Mouse (Mus musculus): Measurements from ENCODE around the gene Jpt1. TPM values are rescaled to one million over a fixed set of nuclear protein-coding genes. Genes with fewer than 3 reads are reported as not detected.
A peak's percentile ranks its signal among the peaks of the same experiment; 100 is the strongest.

The Jpt1 gene
- polyA plus RNA-seq, 1 experiment from 2014 or later, result 371 TPM

DNA sequence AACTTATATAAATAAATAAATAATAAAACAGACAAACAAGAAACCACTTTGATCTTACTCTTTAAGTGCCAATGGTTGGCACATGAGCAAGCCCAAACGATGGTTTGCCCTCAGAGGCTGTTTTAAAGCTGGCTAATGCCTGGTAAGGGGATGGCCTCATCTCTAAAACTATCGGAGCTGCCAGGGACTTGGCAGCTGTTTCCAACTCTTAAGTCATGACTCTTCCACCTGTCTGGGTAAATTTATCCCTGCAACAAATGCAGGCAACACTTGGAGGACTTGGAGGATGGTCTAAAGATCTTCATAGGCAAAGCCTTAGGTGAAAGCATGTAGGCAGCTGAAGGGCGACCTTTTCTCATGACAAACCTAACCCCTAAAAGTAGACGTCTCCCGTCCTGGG is 2.8 kb upstream of the Jpt1 start:
- Histone ChIP-seq H3K4me3 (ENCODE audit: low read depth, low read length) (no peak overlapping the region), H3K9me3 (ENCODE audit: control insufficient read depth, low read length) (no peaks in the 10 kb centered on the region), H3K4me1 (replicated peaks; ENCODE audit: control insufficient read depth, insufficient read depth) (peaks cover 4% of the 10 kb centered on the region; the same call in 1 of the 2 replicates), H3K9ac (ENCODE audit: low read length) (no peak overlapping the region), H3K27me3 (ENCODE audit: control insufficient read depth, insufficient read depth, low read length) (no peaks in the 10 kb centered on the region), H3K4me2 (replicated peaks; ENCODE audit: low read depth) (no peak overlapping the region), H3K27ac (replicated peaks) (no peak overlapping the region), H3K36me3 (ENCODE audit: control insufficient read depth, insufficient read depth, low read length) (no peaks in the 10 kb centered on the region)
- DNase-seq (ENCODE audit: low spot score) (no peak), ATAC-seq (ENCODE audit: low FRiP score, low TSS enrichment) (no peak)
- WGBS, result 84% methylated on average over 5 of the region's 5 CpGs
- TF ChIP-seq CTCF (IDR thresholded peaks at IDR 0.05; ENCODE audit: low read depth) (no peak), EP300 (optimal IDR thresholded peaks at IDR 0.05) (no peak)

DNA sequence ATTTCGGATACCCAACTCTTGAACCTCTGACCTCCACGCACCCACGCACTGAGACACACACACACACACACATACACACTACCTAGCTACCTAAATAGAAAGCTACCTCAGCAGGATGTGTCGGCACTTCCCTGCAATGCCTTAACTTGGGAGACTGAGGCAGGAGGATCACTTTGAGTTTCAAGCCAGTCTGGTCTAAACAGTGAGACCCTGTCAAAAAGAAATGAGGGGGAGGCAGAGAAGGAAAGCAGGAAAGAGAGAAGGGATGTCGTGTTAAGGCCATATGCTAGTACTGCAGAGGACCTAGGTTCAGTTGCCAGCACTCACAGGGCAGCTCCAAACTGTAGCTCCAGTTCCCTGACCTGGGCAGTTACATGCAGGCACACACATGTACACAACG is 834 bp upstream of the Jpt1 start:
- ATAC-seq (ENCODE audit: low FRiP score, low TSS enrichment), result no peak
- no peaks in the 10 kb centered on the region for H3K36me3 ChIP-seq (ENCODE audit: control insufficient read depth, insufficient read depth, low read length)
- no peak for TF ChIP-seq EP300 (optimal IDR thresholded peaks at IDR 0.05)
- TF ChIP-seq CTCF (IDR thresholded peaks at IDR 0.05; ENCODE audit: low read depth), result no peak
- no peaks in the 10 kb centered on the region for H3K27me3 ChIP-seq (ENCODE audit: control insufficient read depth, insufficient read depth, low read length)
- no peak overlapping the region for H3K9ac ChIP-seq (ENCODE audit: low read length)
- H3K4me2 ChIP-seq (replicated peaks; ENCODE audit: low read depth), result no peak overlapping the region
- H3K9me3 ChIP-seq (ENCODE audit: control insufficient read depth, low read length), result no peaks in the 10 kb centered on the region
- no peak overlapping the region for H3K27ac ChIP-seq (replicated peaks)
- peaks cover 12% of the 10 kb centered on the region for H3K4me1 ChIP-seq (replicated peaks; ENCODE audit: control insufficient read depth, insufficient read depth)
- WGBS, result 64% methylated on average over 6 of the region's 6 CpGs
- no peak for DNase-seq (ENCODE audit: low spot score)
- H3K4me3 ChIP-seq (ENCODE audit: low read depth, low read length), result no peak overlapping the region

DNA sequence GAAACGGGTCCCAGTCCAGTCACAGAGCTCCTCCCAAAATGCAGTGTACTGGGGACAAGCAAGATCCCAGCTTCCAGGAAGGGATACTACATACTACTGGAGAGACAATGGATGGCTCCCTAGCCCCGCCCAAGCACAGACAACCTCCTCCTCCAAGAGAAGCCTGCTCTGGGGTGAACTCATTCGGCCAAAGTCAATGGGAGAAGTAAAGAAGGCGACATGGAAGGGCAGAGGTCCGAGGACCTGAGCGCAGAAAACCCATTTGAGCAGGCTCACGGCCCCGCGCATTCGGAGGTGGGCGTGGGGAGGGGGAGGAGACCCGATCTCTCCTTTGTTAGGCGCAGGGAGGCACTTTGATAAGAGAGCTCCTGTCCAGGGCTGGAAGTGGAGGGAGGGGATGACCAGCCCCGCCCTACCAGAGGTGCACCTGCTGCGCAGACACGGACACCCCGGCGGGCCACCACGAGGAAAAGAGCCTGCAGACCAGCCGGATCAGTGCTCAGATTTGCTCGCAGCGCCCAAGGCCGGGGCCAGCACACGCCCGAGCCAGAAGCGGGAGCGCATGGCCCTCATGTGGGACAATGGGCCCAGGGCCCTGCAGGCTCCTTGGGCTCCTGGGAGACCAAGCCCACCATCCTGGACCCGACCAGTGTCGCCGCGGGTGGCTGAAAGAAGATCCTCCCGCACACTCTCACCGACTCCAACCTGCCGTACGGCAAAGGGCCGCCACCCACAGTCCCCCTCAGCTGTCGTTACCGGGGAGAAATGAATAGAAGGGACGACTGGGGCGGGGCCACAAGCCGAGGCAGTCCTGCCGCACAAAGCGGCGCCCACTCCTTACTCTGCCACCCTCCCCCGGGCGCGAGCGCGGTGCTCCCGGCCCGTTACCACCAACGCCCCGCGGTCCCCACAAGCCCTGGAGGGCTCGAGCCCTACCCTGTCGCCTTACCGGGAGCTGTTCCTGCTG is 633 bp downstream of the Jpt1 start:
- H3K36me3 ChIP-seq (ENCODE audit: control insufficient read depth, insufficient read depth, low read length), result no peaks in the 10 kb centered on the region
- peak overlapping the region; percentile 90 for H3K9ac ChIP-seq (ENCODE audit: low read length)
- peak; percentile 47 for ATAC-seq (ENCODE audit: low FRiP score, low TSS enrichment)
- WGBS, result under 1% methylated on average over 57 of the region's 57 CpGs
- peaks cover 12% of the 10 kb centered on the region for H3K4me1 ChIP-seq (replicated peaks; ENCODE audit: control insufficient read depth, insufficient read depth)
- peak overlapping the region; percentile 94 for H3K4me2 ChIP-seq (replicated peaks; ENCODE audit: low read depth)
- no peak for TF ChIP-seq CTCF (IDR thresholded peaks at IDR 0.05; ENCODE audit: low read depth)
- TF ChIP-seq EP300 (optimal IDR thresholded peaks at IDR 0.05), result no peak
- no peaks in the 10 kb centered on the region for H3K27me3 ChIP-seq (ENCODE audit: control insufficient read depth, insufficient read depth, low read length)
- H3K9me3 ChIP-seq (ENCODE audit: control insufficient read depth, low read length), result no peaks in the 10 kb centered on the region
- H3K4me3 ChIP-seq (ENCODE audit: low read depth, low read length), result peak overlapping the region; percentile 79
- H3K27ac ChIP-seq (replicated peaks), result peak overlapping the region; percentile 89
- peak; percentile 69 for DNase-seq (ENCODE audit: low spot score)

DNA sequence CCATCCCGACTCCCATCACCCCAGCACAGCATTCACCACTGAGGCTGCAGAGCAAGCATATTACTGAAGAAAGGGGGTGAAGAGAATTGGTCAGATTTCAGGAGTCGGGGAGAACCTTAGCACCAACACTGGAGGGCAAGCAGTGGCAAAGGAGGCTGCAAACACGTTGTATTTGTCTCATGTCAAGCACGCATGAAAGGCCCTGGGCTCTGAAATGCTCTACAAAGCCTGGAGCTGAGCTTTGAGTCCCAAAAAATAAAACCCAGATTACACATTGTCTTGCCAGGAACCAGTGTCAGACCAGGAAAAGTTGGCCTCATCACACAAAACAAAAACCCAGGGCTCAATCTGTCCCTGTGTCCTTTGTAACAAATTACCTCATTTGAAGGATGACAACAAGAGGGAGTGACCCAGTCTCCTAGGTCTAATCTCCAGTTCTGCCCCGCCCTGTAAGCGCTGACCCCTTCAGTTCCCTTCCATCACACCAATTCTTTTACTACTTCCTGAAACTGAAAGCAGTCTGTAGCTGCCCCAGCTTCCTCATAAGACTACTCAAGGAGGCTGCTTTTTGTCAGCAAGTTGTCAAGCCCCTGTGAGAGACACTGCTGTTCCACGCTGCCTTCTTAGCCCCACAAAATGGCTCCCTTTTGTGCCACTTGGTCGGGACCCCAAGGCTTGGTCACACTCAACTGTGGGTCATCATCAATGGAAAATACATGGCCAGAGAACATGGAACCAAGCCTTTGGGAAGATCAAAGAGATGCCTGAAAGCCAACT is 1.6 kb downstream of the Jpt1 start:
- 15% methylated on average over 8 of the region's 8 CpGs for WGBS
- H3K27me3 ChIP-seq (ENCODE audit: control insufficient read depth, insufficient read depth, low read length), result no peaks in the 10 kb centered on the region
- peak; percentile 62 for DNase-seq (ENCODE audit: low spot score)
- peak overlapping the region; percentile 79 for H3K4me3 ChIP-seq (ENCODE audit: low read depth, low read length)
- H3K9me3 ChIP-seq (ENCODE audit: control insufficient read depth, low read length), result no peaks in the 10 kb centered on the region
- no peaks in the 10 kb centered on the region for H3K36me3 ChIP-seq (ENCODE audit: control insufficient read depth, insufficient read depth, low read length)
- H3K4me2 ChIP-seq (replicated peaks; ENCODE audit: low read depth), result peak overlapping the region; percentile 94
- TF ChIP-seq EP300 (optimal IDR thresholded peaks at IDR 0.05) (no peak), CTCF (IDR thresholded peaks at IDR 0.05; ENCODE audit: low read depth) (no peak)
- ATAC-seq (ENCODE audit: low FRiP score, low TSS enrichment), result peak; percentile 24
- peak overlapping the region; percentile 90 for H3K9ac ChIP-seq (ENCODE audit: low read length)
- H3K4me1 ChIP-seq (replicated peaks; ENCODE audit: control insufficient read depth, insufficient read depth), result peaks cover 12% of the 10 kb centered on the region
- H3K27ac ChIP-seq (replicated peaks), result peak overlapping the region; percentile 89

DNA sequence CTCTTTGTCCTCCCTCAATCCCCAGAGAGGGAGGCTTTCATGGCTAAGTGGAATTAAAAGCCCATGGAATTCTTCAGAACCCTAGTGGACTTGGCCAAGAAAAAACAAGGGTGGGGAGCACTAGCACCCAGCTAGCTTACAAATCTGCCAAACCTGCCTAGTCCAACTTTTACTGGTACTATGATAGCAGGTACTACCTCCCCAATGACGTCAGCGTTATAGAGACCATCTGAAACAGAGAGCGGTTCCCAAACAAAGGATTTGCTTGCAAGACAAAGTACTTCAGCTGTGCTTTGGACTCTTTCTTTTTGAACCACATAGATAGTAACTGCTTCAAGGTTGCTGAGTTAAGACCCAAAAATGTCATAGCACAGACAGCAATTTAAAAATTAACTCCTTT is 2.2 kb downstream of the Jpt1 start:
- Histone ChIP-seq H3K9me3 (ENCODE audit: control insufficient read depth, low read length) (no peaks in the 10 kb centered on the region), H3K27ac (replicated peaks) (peak overlapping the region; percentile 89), H3K4me1 (replicated peaks; ENCODE audit: control insufficient read depth, insufficient read depth) (peaks cover 12% of the 10 kb centered on the region), H3K9ac (ENCODE audit: low read length) (peak overlapping the region; percentile 90; the same call in 1 of the 2 replicates), H3K27me3 (ENCODE audit: control insufficient read depth, insufficient read depth, low read length) (no peaks in the 10 kb centered on the region), H3K36me3 (ENCODE audit: control insufficient read depth, insufficient read depth, low read length) (no peaks in the 10 kb centered on the region), H3K4me3 (ENCODE audit: low read depth, low read length) (peak overlapping the region; percentile 79), H3K4me2 (replicated peaks; ENCODE audit: low read depth) (peak overlapping the region; percentile 94)
- ATAC-seq (ENCODE audit: low FRiP score, low TSS enrichment) (no peak), DNase-seq (ENCODE audit: low spot score) (no peak)
- 17% methylated on average over 3 of the region's 3 CpGs for WGBS
- no peak for TF ChIP-seq EP300 (optimal IDR thresholded peaks at IDR 0.05)
- no peak for TF ChIP-seq CTCF (IDR thresholded peaks at IDR 0.05; ENCODE audit: low read depth)

All from stomach, postnatal 0 days (tissue).